Mouse (Mus musculus) stomach, postnatal 0 days (tissue): ENCODE measurements around the gene Irak4.

Experiments
- CTCF ChIP-seq: IDR thresholded peaks from 2 replicates; pipeline ENCODE4 v1.5.1; 2016; ENCODE audit warnings: antibody characterized with exemption, low read depth, mild to moderate bottlenecking, moderate library complexity
- EP300 ChIP-seq: optimal IDR thresholded peaks from 2 replicates; pipeline ENCODE3; 2016; ENCODE audit warnings: antibody characterized with exemption

GRCm38 (mm10) chr15:94558895-94559656 is 15.6 kb downstream of the Irak4 start:
- no peak for TF ChIP-seq CTCF
- TF ChIP-seq EP300: no peak
